Mouse (Mus musculus): Measurements from ENCODE around the gene Irs3.

The Irs3 gene

GRCm38 (mm10) chr5:137600619-137601364 lies 44.7 kb downstream of the Irs3 start, which contains the start of gene Mospd3:
Mospd3 (minus strand) TSS chr5:137601058.
- in situ Hi-C loops (cut with MboI; ENCODE audit: low pct_unique_long_range_greater_than_20kb in 1 of 2, low sequenced_read_pairs in 2 of 2, unreplicated experiment in 1 of 2), result no loop called here

- in situ Hi-C loops (cut with MboI; ENCODE audit: low pct_unique_long_range_greater_than_20kb in 1 of 2, low sequenced_read_pairs in 2 of 2, unreplicated experiment in 1 of 2), result no loop called here
Observed at GRCm38 (mm10) chr5:137600281-137600618, 45.3 kb downstream of the Irs3 start.

GRCm38 (mm10) chr5:137599600-137599999 lies 45.9 kb downstream of the Irs3 start:
- in situ Hi-C loops (cut with MboI; ENCODE audit: low pct_unique_long_range_greater_than_20kb in 1 of 2, low sequenced_read_pairs in 2 of 2, unreplicated experiment in 1 of 2), result no loop called here

GRCm38 (mm10) chr5:137598100-137598826 lies 47.3 kb downstream of the Irs3 start:
- in situ Hi-C loops (cut with MboI; ENCODE audit: low pct_unique_long_range_greater_than_20kb in 1 of 2, low sequenced_read_pairs in 2 of 2, unreplicated experiment in 1 of 2), result no loop called here

GRCm38 (mm10) chr5:137597625-137598024 lies 47.9 kb downstream of the Irs3 start:
- in situ Hi-C loops (cut with MboI; ENCODE audit: low pct_unique_long_range_greater_than_20kb in 1 of 2, low sequenced_read_pairs in 2 of 2, unreplicated experiment in 1 of 2), result no loop called here

- in situ Hi-C loops (cut with MboI; ENCODE audit: low pct_unique_long_range_greater_than_20kb in 1 of 2, low sequenced_read_pairs in 2 of 2, unreplicated experiment in 1 of 2), result no loop called here
Observed at GRCm38 (mm10) chr5:137596601-137597261, 48.8 kb downstream of the Irs3 start.

GRCm38 (mm10) chr5:137595921-137596320 lies 49.6 kb downstream of the Irs3 start:
- in situ Hi-C loops (cut with MboI; ENCODE audit: low pct_unique_long_range_greater_than_20kb in 1 of 2, low sequenced_read_pairs in 2 of 2, unreplicated experiment in 1 of 2), result no loop called here
